Mouse (Mus musculus) limb, embryonic 13.5 days (tissue): Measurements from ENCODE around the gene Gm49387. TPM values are rescaled to one million over a fixed set of nuclear protein-coding genes. Genes with fewer than 3 reads are reported as not detected.

Experiments
- ATAC-seq: fragments of 200-750 bp; cut with Nextera tagmentation; 2 replicates; pipeline ENCODE4 v1.8.0; 2017; ENCODE audit warnings: low read depth, moderate number of reproducible peaks, moderate TSS enrichment; ENCODE audit not compliant: low FRiP score
- H3K27ac ChIP-seq: fragments of 300-500 bp; sonication (generic); 2 replicates; pipeline ENCODE4 v1.5.1; 2015; ENCODE audit warnings: inconsistent platforms, mild to moderate bottlenecking, moderate library complexity
- H3K27me3 ChIP-seq: fragments of 300-500 bp; sonication (generic); 2 replicates; pipeline ENCODE4 v1.6.1; 2015; ENCODE audit warnings: mild to moderate bottlenecking, inconsistent platforms
- H3K36me3 ChIP-seq: fragments of 300-500 bp; sonication (generic); 2 replicates; pipeline ENCODE4 v1.6.1; 2015; ENCODE audit warnings: inconsistent platforms, mild to moderate bottlenecking, moderate library complexity
- H3K4me1 ChIP-seq: fragments of 300-500 bp; sonication (generic); 2 replicates; pipeline ENCODE4 v1.6.1; 2015; ENCODE audit warnings: inconsistent platforms
- H3K4me2 ChIP-seq: fragments of 300-500 bp; sonication (generic); replicated peaks from 2 replicates; pipeline ENCODE4 v1.6.1; 2015; ENCODE audit warnings: inconsistent platforms, mild to moderate bottlenecking, moderate library complexity
- H3K4me3 ChIP-seq: fragments of 300-500 bp; sonication (generic); 2 replicates; pipeline ENCODE4 v1.5.1; 2015; ENCODE audit warnings: moderate library complexity, mild to moderate bottlenecking, inconsistent platforms
- H3K9ac ChIP-seq: fragments of 300-500 bp; sonication (generic); 2 replicates; pipeline ENCODE4 v1.6.1; 2015; ENCODE audit warnings: mild to moderate bottlenecking, inconsistent platforms
- H3K9me3 ChIP-seq: fragments of 300-500 bp; sonication (generic); 2 replicates; pipeline ENCODE4 v1.6.1; 2016; ENCODE audit warnings: inconsistent platforms
- WGBS: fragments of 180-500 bp; shearing (Covaris S2); methylation state at CpG from one replicate; pipeline ENCODE4 v1.1.7; 2015; 5-methylcytosine and 5-hydroxymethylcytosine counted together
- polyA plus RNA-seq: library from polyadenylated mRNA; unstranded; fragments of >200 nt; fragmentation: Nextera tagmentation; extraction: Ambion mirVana; gene quantifications from 2 replicates; pipeline ENCODE4 v1.2.1, GENCODE M21; 2015

Gm49387 gene
- polyA plus RNA-seq, 1 experiment from 2014 or later: 0.47 TPM

GRCm38 (mm10) chr14:31531506-31532148 is 109.1 kb downstream of the Gm49387 start:
- no peak overlapping the region for H3K4me2 ChIP-seq
- WGBS: 49% methylated on average over 12 of the region's 12 CpGs
- no peaks in the 10 kb centered on the region for H3K9me3 ChIP-seq
- H3K36me3 ChIP-seq: no peaks in the 10 kb centered on the region
- H3K4me1 ChIP-seq: peaks cover 8% of the 10 kb centered on the region
- no peaks in the 10 kb centered on the region for H3K27me3 ChIP-seq
- no peak for ATAC-seq
- no peak overlapping the region for H3K4me3 ChIP-seq
- H3K9ac ChIP-seq: no peak overlapping the region
- H3K27ac ChIP-seq: no peak overlapping the region

DNA sequence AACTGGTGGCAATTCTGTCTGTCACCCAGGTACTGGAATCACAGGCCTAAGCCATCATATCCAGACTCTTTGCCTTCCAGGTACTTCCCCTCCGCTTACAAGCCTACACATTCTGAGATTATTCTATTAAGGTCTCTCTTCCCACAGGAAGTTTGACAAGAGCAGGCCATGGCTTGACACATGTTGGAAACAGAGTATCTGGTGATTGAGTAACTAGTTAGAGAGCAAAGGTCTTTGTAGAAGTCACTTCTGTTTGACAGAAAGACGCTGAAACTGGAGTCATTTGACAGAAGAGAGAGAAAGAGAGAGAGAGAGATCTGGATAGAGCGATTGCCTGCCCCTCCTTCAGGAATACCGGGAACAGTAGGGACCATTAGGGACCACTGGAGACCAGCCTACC is 109.8 kb downstream of the Gm49387 start:
- no peak overlapping the region for H3K9ac ChIP-seq
- no peak overlapping the region for H3K4me2 ChIP-seq
- ATAC-seq: no peak
- no peaks in the 10 kb centered on the region for H3K9me3 ChIP-seq
- WGBS: 87% methylated on average over 4 of the region's 4 CpGs
- no peaks in the 10 kb centered on the region for H3K36me3 ChIP-seq
- no peaks in the 10 kb centered on the region for H3K27me3 ChIP-seq
- no peak overlapping the region for H3K27ac ChIP-seq
- H3K4me1 ChIP-seq: peaks cover 8% of the 10 kb centered on the region
- no peak overlapping the region for H3K4me3 ChIP-seq

DNA sequence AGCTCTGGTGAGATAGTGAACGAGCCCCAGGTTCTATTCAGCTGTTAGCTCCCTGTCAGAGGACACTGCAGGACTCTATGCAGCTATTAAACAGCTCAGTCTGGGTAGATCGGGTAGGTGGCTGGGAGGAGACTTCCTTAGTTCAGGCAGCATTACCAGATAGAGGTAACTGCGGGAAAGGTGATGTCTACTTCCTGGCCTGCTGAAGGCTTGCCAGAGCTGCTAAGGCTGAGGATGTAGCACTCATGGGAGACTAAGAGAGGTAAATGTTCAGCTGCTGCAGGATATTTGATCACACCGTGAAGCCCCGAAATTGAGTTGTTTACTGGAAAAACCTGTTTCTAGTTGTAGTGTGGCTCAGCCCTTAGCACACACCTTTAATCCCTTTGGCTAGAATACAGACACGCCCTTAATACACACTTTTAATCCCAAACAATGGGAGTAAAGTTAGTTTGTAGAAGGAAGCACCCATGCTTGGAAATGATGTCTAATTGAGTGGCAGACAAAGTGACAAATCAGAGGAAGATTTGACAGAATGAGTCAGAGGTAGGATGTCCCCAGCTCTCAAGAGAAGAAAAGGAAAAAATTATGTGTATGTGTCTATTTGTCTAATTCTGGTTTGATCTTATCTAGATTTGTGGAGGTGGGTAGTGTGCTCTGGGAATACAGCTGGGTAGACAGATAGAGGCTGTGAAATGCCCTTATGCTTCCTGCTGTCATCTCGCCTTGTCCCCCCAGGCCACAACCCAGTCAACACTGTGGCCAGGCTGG is 115.5 kb downstream of the Gm49387 start:
- Histone ChIP-seq H3K27ac (no peak overlapping the region), H3K4me1 (no peaks in the 10 kb centered on the region), H3K36me3 (no peaks in the 10 kb centered on the region), H3K4me3 (no peak overlapping the region), H3K9ac (no peak overlapping the region), H3K27me3 (no peaks in the 10 kb centered on the region), H3K4me2 (no peak overlapping the region), H3K9me3 (no peaks in the 10 kb centered on the region)
- WGBS: 70% methylated on average over 7 of the region's 7 CpGs
- no peak for ATAC-seq

DNA sequence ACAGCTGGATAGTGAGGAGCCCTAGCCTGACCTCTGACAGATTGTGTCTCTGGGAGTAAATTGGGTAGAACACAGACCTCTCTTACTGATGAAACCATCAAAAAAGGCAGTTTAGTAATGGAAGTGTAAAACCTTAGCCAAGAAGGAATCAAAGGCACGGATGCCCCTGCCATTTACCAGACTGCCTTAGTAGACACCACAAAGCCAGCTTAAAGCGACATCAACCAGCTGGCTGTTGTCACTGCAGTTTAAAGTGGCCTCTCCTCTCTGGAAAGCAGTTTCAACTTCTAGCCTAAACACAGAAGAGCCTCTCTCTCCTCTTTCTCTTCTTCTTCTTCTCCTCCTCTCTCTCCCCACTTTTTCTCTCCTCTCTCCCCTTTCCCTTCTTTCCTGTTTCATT is 119.4 kb downstream of the Gm49387 start:
- WGBS: 73% methylated on average over 2 of the region's 2 CpGs
- ATAC-seq: no peak
- no peak overlapping the region for H3K9ac ChIP-seq

GRCm38 (mm10) chr14:31519165-31519564 is 121.5 kb downstream of the Gm49387 start:
- WGBS: 47% methylated on average over 3 of the region's 3 CpGs
- H3K27ac ChIP-seq: no peak overlapping the region
- H3K4me3 ChIP-seq: no peak overlapping the region
- H3K4me1 ChIP-seq: no peaks in the 10 kb centered on the region
- H3K36me3 ChIP-seq: no peaks in the 10 kb centered on the region
- no peak overlapping the region for H3K4me2 ChIP-seq
- H3K9ac ChIP-seq: no peak overlapping the region
- H3K27me3 ChIP-seq: no peaks in the 10 kb centered on the region
- ATAC-seq: no peak
- peaks cover 8% of the 10 kb centered on the region for H3K9me3 ChIP-seq

More for the DNA sequence above, 119.4 kb downstream of the Gm49387 start:
- Histone ChIP-seq H3K36me3 (no peaks in the 10 kb centered on the region), H3K4me1 (no peaks in the 10 kb centered on the region), H3K27ac (no peak overlapping the region), H3K27me3 (no peaks in the 10 kb centered on the region), H3K4me3 (no peak overlapping the region), H3K4me2 (no peak overlapping the region), H3K9me3 (no peaks in the 10 kb centered on the region)

- no peaks in the 10 kb centered on the region for H3K4me1 ChIP-seq
- ATAC-seq: no peak
- WGBS: 92% methylated on average over 2 of the region's 2 CpGs
- peaks cover 12% of the 10 kb centered on the region for H3K36me3 ChIP-seq
- no peak overlapping the region for H3K27ac ChIP-seq
- H3K27me3 ChIP-seq: no peaks in the 10 kb centered on the region
- no peak overlapping the region for H3K9ac ChIP-seq
- H3K9me3 ChIP-seq: peaks cover 9% of the 10 kb centered on the region
- H3K4me2 ChIP-seq: no peak overlapping the region
- H3K4me3 ChIP-seq: no peak overlapping the region
These were observed 124.8 kb downstream of the Gm49387 start for GRCm38 (mm10) chr14:31515895-31516294.

DNA sequence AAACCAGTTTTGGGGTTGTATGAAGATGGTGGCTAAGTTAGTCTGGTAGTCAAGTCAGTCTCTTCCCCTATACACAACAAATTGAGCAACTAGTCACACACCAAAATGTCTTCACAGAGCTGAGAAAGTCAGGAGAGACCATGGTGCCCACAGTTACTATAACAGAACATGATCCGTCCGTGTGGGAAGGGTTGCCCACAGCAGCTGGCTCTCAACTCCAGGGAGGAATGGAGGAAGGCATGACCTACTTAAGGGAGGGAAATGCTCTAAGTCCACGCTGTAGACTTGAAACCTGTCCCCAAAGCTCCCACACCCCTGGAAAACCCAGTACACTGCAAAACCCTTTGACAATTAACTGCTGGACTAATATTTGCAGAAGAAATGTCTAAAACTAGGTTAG is 130.4 kb downstream of the Gm49387 start:
- no peak overlapping the region for H3K27ac ChIP-seq
- no peaks in the 10 kb centered on the region for H3K4me1 ChIP-seq
- no peak overlapping the region for H3K4me2 ChIP-seq
- WGBS: 98% methylated on average over 3 of the region's 3 CpGs
- H3K36me3 ChIP-seq: peaks cover 58% of the 10 kb centered on the region
- H3K27me3 ChIP-seq: no peaks in the 10 kb centered on the region
- no peak for ATAC-seq
- no peak overlapping the region for H3K9ac ChIP-seq
- H3K4me3 ChIP-seq: no peak overlapping the region
- peaks cover 9% of the 10 kb centered on the region for H3K9me3 ChIP-seq

DNA sequence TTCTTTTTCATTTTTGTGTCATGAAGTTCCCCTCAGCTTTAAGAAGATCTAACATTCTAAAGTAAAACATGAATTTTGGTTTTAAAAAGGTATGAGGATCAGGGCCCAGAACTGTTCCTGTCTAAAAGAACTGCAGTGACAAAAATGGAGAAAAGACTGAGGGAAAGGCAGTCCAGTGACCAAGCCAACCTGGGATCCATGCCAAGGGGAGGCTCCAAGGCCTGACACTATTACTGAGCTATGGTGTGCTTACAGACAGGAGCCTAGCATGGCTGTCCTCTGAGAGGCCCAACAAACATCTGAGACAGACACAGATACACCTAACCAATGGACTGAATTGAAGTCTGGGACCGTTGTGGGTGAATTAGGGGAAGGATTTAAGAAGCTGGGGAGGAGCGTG is 130.8 kb downstream of the Gm49387 start:
- Histone ChIP-seq H3K27me3 (no peaks in the 10 kb centered on the region), H3K4me3 (no peak overlapping the region), H3K4me2 (no peak overlapping the region), H3K36me3 (peaks cover 62% of the 10 kb centered on the region), H3K9ac (no peak overlapping the region), H3K27ac (no peak overlapping the region), H3K4me1 (no peaks in the 10 kb centered on the region), H3K9me3 (peaks cover 9% of the 10 kb centered on the region)
- ATAC-seq: no peak
- WGBS: 98% methylated on average over 2 of the region's 2 CpGs

DNA sequence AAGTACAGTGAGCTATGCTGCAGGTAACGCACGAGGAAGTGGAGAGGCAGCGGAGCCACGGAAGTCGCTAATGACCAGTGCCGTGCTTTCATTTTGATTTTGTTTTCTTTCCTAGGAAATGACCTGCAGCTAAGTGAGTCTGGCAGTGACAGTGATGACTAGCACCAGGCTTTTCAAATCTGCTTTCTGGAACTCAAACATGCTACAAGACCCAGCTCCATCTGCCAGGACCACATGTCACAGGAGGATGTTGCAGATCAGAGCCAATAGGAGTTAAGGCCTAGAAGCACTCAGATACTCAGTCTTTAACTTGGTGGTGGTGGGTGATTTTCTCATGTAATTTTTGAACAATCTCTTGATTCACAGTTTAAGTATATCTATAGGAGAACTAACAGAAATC is 134.2 kb downstream of the Gm49387 start:
- peaks cover 89% of the 10 kb centered on the region for H3K36me3 ChIP-seq
- 94% methylated on average over 6 of the region's 6 CpGs for WGBS

GRCm38 (mm10) chr14:31503406-31503805 is 137.3 kb downstream of the Gm49387 start:
- Histone ChIP-seq H3K27ac (no peak overlapping the region), H3K27me3 (no peaks in the 10 kb centered on the region), H3K4me3 (no peak overlapping the region), H3K4me1 (no peaks in the 10 kb centered on the region), H3K9ac (no peak overlapping the region), H3K4me2 (no peak overlapping the region), H3K36me3 (peaks cover 95% of the 10 kb centered on the region), H3K9me3 (no peaks in the 10 kb centered on the region)
- WGBS: 94% methylated on average over 13 of the region's 13 CpGs
- ATAC-seq: no peak

More for the DNA sequence above, 134.2 kb downstream of the Gm49387 start:
- no peaks in the 10 kb centered on the region for H3K9me3 ChIP-seq
- H3K27ac ChIP-seq: no peak overlapping the region
- H3K4me3 ChIP-seq: no peak overlapping the region
- ATAC-seq: no peak
- no peaks in the 10 kb centered on the region for H3K4me1 ChIP-seq
- H3K27me3 ChIP-seq: no peaks in the 10 kb centered on the region
- H3K9ac ChIP-seq: no peak overlapping the region
- H3K4me2 ChIP-seq: no peak overlapping the region
